Mouse (Mus musculus): ENCODE measurements around the gene Trim62. TPM values are rescaled to one million over a fixed set of nuclear protein-coding genes. Genes with fewer than 3 reads are reported as not detected.
A peak's percentile ranks its signal among the peaks of the same experiment; 100 is the strongest.

Trim62 gene
- polyA plus RNA-seq, 1 experiment, result 33.5 TPM

- TF ChIP-seq POLR2A (IDR thresholded peaks at IDR 0.05; ENCODE audit: borderline replicate concordance, extremely low read depth, insufficient read depth, insufficient read length, poor library complexity, severe bottlenecking) (no peak), CTCF (IDR thresholded peaks at IDR 0.05; ENCODE audit: borderline replicate concordance, extremely low read depth, insufficient read depth, insufficient read length) (peak; percentile 62; the same call in 1 of the 2 replicates)
- DNase-seq (ENCODE audit: low read depth), result peak; percentile 41
Measured at GRCm38 (mm10) chr4:128948137-128948674, 64.8 kb downstream of the Trim62 start.

GRCm38 (mm10) chr4:128949470-128950005 is 66.2 kb downstream of the Trim62 start:
- DNase-seq (ENCODE audit: low read depth), result no peak
- TF ChIP-seq POLR2A (IDR thresholded peaks at IDR 0.05; ENCODE audit: borderline replicate concordance, extremely low read depth, insufficient read depth, insufficient read length, poor library complexity, severe bottlenecking) (no peak), CTCF (IDR thresholded peaks at IDR 0.05; ENCODE audit: borderline replicate concordance, extremely low read depth, insufficient read depth, insufficient read length) (no peak)

DNA sequence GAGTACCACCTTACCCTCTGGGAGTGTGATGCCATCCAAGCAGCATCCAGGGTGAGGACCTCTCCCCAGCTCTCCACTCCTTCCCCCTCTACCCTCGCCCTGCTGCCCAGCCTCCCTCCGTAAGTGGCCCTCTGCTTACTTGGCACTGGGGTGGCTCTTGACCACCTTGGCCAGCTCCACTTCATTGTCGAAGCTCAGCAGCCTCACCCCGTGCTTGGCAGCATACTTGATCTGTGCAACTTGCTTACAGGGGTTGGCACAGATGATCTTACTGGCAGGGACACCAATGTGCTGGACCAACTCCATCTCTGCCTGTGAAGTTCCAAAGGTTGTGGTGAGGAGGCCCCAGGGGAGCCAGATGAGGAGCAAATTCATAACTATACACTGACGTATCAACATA is 67.1 kb downstream of the Trim62 start:
- TF ChIP-seq CTCF (IDR thresholded peaks at IDR 0.05; ENCODE audit: borderline replicate concordance, extremely low read depth, insufficient read depth, insufficient read length) (no peak), POLR2A (IDR thresholded peaks at IDR 0.05; ENCODE audit: borderline replicate concordance, extremely low read depth, insufficient read depth, insufficient read length, poor library complexity, severe bottlenecking) (no peak)
- peak; percentile 59 for DNase-seq (ENCODE audit: low read depth)

DNA sequence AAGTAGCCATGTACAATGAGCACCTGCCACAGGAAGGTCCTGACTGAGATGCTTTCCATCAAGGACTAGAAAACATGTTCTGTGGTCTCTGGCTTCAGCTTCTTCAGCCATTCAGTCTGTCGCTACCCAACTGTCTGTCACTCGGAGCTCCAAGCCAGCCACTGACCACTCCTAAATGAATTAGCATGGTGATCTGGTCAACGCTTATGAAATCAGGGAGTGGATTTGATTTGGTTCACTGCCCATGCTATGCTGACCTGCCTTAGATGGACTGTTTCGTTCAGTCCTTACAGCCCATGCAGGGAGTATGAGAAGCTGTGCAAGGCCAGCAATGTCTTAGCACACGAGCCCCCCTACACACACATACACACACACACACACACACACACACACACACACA is 70.5 kb downstream of the Trim62 start:
- no peak for TF ChIP-seq POLR2A (IDR thresholded peaks at IDR 0.05; ENCODE audit: borderline replicate concordance, extremely low read depth, insufficient read depth, insufficient read length, poor library complexity, severe bottlenecking)
- TF ChIP-seq CTCF (IDR thresholded peaks at IDR 0.05; ENCODE audit: borderline replicate concordance, extremely low read depth, insufficient read depth, insufficient read length), result no peak
- DNase-seq (ENCODE audit: low read depth), result no peak

GRCm38 (mm10) chr4:128957155-128957911 is 74.0 kb downstream of the Trim62 start:
- DNase-seq (ENCODE audit: low read depth), result peak; percentile 73
- TF ChIP-seq CTCF (IDR thresholded peaks at IDR 0.05; ENCODE audit: borderline replicate concordance, extremely low read depth, insufficient read depth, insufficient read length), result peak; percentile 52; the same call in 1 of the 2 replicates
- TF ChIP-seq POLR2A (IDR thresholded peaks at IDR 0.05; ENCODE audit: borderline replicate concordance, extremely low read depth, insufficient read depth, insufficient read length, poor library complexity, severe bottlenecking), result no peak

GRCm38 (mm10) chr4:128958156-128958555 is 74.8 kb downstream of the Trim62 start:
- no peak for TF ChIP-seq CTCF (IDR thresholded peaks at IDR 0.05; ENCODE audit: borderline replicate concordance, extremely low read depth, insufficient read depth, insufficient read length)
- TF ChIP-seq POLR2A (IDR thresholded peaks at IDR 0.05; ENCODE audit: borderline replicate concordance, extremely low read depth, insufficient read depth, insufficient read length, poor library complexity, severe bottlenecking), result no peak
- no peak for DNase-seq (ENCODE audit: low read depth)

GRCm38 (mm10) chr4:128958849-128959248 is 75.5 kb downstream of the Trim62 start:
- no peak for TF ChIP-seq POLR2A (IDR thresholded peaks at IDR 0.05; ENCODE audit: borderline replicate concordance, extremely low read depth, insufficient read depth, insufficient read length, poor library complexity, severe bottlenecking)
- TF ChIP-seq CTCF (IDR thresholded peaks at IDR 0.05; ENCODE audit: borderline replicate concordance, extremely low read depth, insufficient read depth, insufficient read length), result no peak
- peak; percentile 63 for DNase-seq (ENCODE audit: low read depth)

DNA sequence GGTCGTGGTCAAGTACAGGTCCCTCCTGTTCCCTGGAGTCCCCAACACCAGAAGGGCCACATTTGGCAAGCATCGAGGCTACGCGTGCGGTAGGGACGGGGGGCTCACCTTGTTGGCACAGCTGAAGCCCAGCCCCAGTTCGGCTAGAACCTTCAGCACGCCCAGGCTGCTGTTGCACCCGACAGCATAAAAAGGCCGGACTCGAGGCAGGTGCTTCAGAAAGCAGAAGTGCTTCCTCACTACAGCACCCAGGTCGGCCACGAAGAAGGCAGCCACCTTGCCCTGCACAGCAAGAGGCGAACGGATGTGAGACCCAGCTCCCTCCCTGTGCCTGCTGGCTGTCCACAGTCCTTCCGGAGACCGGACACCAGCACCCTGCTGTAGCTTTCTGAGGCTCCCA is 76.3 kb downstream of the Trim62 start:
- TF ChIP-seq POLR2A (IDR thresholded peaks at IDR 0.05; ENCODE audit: borderline replicate concordance, extremely low read depth, insufficient read depth, insufficient read length, poor library complexity, severe bottlenecking), result no peak
- no peak for TF ChIP-seq CTCF (IDR thresholded peaks at IDR 0.05; ENCODE audit: borderline replicate concordance, extremely low read depth, insufficient read depth, insufficient read length)
- DNase-seq (ENCODE audit: low read depth), result no peak

Other genes with a start within 250 kb of the Trim62 start
- 193 and 196 TPM in 2 replicates for gene Phc2, start 228.9 kb upstream of the Trim62 start, polyA plus RNA-seq (2012; rRNA removed)
- gene A3galt2, start 128.2 kb upstream of the Trim62 start, polyA plus RNA-seq (2012; rRNA removed), result 4.6 and 5.0 TPM in 2 replicates
- gene Zfp362, start 77.5 kb upstream of the Trim62 start, polyA plus RNA-seq (2012; rRNA removed), result 70.0 and 94.1 TPM in 2 replicates
- gene Azin2, start 78.9 kb downstream of the Trim62 start, polyA plus RNA-seq (2012; rRNA removed), result 14.3 and 15.8 TPM in 2 replicates
- gene Ak2, start 108.4 kb downstream of the Trim62 start, polyA plus RNA-seq (2012; rRNA removed), result 54.3 and 68.4 TPM in 2 replicates
- gene Rnf19b, start 174.7 kb downstream of the Trim62 start, polyA plus RNA-seq (2012; rRNA removed), result 73.0 and 84.4 TPM in 2 replicates
- gene Tmem54, start 222.0 kb downstream of the Trim62 start, polyA plus RNA-seq (2012; rRNA removed), result 0.42 and 0.81 TPM in 2 replicates
- gene Hpca, start 238.5 kb downstream of the Trim62 start, polyA plus RNA-seq (2012; rRNA removed), result 50.3 and 57.2 TPM in 2 replicates

All from brain, embryonic 14.5 days (tissue).